Mouse (Mus musculus) granulocyte monocyte progenitor cell, adult 5-6 weeks (primary cell): ENCODE results near the gene Acer2. TPM values are rescaled to one million over a fixed set of nuclear protein-coding genes. Genes with fewer than 3 reads are reported as not detected.
"Not testable (repeated sequence)": the region's sequence is repeated elsewhere in the genome, so short reads cannot be mapped to it uniquely, and the experiment has no call there.

Source experiments
- ATAC-seq: replicated peaks from 2 replicates; pipeline ENCODE4 v1.8.0; 2016; ENCODE audit warnings: mild to moderate bottlenecking, moderate TSS enrichment, inconsistent platforms; ENCODE audit not compliant: poor library complexity, severe bottlenecking
- total RNA-seq, 2 experiments: library from RNA; stranded (forward) in 1 of 2; stranded (reverse) in 1 of 2; fragments of 200-712, 200-1000 nt in 1 of 2; fragments of >200 nt in 1 of 2; fragmentation: Nextera tagmentation in 1 of 2; gene quantifications; 2 replicates each; pipeline ENCODE4 v1.2.3; 2014 to 2017

The Acer2 gene
- 1.5 and 3.4 TPM in 2 replicates for total RNA-seq (2014; fragmentation: Nextera tagmentation)
- 1.2 and 1.7 TPM in 2 replicates for total RNA-seq (2017)

DNA sequence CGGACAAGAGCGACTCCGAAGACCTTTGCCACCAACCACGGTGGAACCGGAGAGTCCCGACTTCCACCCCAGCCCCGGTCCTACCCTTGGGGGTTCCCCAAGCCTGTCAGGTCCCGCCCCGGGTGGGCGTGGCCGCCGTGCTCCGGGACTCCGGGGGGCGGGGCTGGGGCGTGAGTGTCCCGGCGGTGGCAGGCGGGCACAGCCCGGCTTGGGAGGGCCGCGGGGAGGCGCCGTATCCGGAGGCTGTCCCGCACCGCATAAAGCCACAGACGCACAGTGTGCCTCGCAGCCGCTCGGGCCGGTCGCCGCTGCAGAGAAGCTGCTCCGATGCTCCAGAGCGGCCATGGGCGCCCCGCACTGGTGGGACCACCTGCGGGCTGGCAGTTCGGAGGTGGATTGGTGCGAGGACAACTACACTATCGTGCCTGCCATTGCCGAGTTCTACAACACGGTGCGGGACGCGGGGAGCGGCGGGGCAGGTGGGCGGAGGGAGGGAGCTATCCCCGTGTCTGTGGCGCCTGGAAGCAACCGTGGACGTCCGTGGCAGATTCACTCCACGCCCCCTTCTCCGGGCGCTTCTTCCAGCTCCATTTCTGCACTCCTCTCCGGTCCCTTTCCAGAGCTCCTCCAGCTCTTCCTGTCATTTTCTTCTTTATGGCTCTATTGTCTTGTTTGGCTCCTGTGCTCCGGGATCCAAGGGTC lies at the start of gene Acer2:
Gene Acer2 (plus strand): TSS at position 251 of the 702 bp plus-strand sequence.
- peak; percentile 96 for ATAC-seq

DNA sequence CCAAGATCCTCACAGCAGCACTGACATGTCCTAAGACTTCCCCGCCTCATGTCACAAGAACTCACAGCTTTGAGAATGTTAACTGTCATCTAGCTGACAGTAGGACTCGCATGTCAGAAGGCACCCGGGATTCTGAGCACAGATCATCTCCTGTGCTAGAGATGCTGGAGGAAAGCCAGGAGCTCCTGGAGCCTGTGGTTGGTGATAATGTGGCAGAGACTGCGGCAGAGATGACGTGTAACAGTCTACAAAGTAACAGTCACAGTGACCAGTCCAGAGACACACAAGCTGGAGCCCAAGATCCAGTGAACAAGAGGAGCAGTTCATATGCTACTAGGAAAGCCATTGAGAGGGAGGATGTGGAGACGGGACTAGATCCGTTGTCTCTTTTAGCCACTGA lies 49.1 kb upstream of the Acer2 start:
- ATAC-seq: no peak

DNA sequence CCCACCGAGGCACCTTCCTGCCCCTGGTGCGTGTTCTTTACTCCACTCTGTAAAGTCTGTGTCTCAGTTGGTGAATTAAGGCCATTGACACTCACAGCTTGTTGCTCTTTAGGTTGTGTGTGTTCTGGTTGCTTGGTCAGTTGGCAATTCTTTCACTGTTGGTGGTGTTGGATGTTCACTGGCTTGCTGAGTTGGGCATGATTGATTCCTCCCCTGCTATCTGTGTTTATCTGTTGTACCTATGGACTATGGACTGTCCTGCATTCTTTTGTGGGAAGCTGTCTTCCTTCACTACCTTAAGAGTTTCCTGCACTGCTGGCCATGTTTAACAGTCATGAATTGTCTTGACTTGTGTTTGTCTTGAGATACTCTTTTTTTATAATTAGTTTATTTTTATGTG lies 42.3 kb upstream of the Acer2 start:
- ATAC-seq: no peak

DNA sequence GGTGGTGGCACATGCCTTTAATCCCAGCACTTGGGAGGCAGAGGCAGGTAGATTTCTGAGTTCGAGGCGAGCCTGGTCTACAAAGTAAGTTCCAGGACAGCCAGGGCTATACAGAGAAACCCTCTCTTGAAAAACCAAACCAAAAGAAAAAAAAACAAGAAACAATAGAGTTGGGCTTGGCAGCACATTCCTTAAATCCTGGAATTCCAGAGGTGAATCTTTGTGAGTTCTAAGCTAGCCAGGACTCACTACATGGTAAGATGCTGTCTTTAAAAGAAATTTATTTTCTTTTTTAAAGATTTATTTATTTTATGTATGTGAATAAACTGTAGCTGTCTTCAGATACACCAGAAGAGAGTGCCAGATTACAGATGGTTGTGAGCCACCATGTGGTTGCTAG lies 33.1 kb upstream of the Acer2 start:
- not testable (repeated sequence) for ATAC-seq

DNA sequence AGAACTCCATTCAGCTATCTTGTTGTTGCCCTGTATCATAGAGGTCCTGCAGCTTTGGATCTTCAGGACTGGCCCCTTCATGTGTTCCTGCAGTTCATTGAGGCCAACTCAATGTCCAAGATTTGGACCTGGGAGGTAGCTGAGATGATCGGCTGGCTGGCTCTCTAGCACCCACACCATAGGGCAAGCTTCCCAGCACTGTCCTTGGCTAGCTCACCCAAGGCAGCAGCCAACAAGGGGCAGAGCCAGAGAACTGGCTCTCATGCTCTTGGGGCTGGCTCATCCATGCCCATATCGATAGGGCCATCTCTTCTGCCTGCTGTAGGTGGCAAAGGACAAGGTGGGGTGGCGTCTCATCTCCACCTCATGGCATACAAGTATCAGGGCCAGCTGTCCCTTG lies 28.8 kb upstream of the Acer2 start:
- ATAC-seq: no peak

DNA sequence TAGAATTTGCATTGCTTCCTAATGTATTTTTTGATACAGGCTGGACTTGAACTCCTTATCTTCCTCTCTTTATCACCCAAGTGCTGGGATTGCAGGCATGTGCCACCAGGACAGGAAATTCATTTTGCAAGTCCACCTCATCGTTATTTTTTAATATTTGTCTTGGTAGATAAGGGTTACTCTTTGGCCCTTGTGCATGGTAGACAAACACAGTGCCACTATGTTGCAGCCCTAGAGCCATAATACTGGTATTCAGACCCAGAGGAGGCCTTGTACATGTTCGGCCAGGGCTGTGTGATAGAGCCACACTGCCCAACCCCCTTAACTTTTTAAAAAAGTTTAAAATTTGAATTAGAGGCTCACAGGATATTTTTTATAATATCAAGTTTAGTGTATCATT lies 26.9 kb upstream of the Acer2 start:
- ATAC-seq: no peak

DNA sequence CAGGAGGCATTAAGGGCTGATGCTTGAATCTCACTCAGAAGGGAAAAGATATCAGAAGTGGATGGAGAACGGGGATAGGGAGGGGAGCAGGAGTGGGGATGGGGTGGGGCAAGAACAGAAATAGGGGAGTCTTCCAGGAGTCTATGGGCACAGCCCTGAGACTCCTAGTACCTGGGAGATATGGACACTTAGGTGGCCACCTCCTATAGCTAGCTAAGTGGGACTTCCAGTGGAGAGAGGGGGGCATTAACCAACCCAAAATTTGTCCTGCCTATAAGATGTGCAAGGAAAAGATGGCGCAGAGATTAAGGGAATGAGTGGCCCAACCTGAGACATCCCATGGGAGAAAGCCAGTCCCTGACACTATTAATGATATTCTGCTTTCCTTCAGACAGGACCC lies 22.9 kb upstream of the Acer2 start:
- no peak for ATAC-seq

DNA sequence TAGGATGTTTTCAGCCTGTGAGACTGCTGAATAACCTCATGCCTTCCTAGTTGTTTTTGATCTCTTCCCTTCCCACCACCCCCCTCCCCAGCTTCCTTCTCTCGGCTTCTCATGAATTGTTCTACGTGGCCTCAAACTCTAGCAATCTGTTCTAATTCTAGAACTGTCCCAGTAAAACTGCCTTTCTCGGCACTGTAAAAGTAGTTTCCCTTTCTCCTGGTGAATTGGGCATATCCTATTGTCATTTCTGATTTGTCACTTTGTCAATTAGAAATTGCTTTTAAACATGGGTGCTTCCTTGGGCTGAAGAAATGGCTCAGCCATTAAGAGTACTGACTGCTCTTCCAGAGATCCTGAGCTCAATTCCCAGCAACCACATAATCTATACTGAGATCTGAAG lies 22.2 kb upstream of the Acer2 start:
- no peak for ATAC-seq

DNA sequence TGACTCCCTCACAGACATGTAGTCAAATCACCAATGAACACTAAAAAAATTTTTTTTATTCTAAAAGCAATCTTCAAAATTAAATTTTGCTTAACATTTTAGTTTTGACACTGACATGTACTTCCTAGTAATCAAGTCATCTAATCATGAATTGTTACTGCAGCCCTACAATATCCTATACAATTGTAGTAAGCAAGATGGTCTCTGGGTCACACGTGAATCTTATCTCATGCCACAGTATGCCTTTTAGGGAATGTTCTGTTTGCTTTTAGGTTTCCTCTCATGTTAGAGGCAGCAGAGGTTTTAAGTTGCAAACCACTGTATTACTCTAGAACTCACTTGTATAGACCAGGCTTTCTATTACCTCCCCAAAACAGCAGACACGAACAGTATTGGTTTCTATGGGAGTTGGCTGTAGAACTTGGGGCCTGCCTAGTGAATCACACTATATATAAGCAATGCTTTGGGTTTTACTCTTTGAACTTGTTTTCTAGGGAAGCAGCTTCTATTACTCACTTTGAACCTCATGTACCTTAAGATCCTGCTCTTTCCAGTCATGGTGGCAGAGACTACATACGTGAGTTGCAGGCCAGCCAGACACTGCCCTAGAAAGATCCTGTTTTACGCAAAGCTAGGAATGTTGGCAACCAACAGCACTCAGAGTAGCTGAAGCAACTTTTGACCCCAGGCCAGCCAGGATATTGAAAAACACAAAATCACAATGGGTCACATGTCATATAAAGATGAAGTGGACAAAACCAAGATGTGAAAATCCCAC lies 21.2 kb upstream of the Acer2 start:
- ATAC-seq: no peak

DNA sequence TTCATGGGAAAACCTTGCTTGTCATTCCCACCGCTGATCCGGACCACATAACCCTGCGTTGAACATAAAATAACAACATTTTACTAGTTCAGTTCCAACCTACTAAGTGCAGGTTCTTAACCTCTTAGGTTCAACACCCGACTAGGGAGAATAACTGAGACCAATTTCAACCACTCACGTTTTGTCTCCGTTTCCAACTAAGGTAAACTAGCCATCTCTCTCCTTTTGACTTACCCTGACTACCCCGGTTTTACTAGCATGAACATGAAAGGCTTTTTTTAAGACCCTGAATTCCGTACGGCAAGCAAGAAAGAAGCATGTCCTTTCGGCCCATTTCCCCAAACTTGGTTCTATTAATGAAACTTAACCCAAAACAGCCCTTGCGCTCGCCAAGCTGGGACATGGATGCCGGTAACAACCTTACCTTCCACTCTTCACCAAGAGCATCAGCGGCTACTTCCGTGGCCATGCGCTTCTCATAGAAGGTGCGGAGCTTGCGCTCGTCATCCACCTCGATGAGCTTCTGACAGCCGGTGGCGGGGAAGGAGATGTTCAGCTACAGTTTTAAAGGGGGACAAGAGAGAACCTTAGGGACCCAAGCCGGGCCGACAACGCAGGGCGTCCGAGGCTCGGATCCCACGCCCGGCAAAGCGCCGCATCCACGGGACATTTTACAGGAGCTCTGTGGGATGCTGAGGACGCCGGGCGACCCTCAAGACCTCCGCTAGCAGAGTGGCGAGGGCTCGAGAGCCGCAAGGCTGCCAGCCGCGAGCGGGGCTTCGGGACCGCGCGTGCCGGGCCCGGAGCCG lies 17.7 kb upstream of the Acer2 start:
- no peak for ATAC-seq

DNA sequence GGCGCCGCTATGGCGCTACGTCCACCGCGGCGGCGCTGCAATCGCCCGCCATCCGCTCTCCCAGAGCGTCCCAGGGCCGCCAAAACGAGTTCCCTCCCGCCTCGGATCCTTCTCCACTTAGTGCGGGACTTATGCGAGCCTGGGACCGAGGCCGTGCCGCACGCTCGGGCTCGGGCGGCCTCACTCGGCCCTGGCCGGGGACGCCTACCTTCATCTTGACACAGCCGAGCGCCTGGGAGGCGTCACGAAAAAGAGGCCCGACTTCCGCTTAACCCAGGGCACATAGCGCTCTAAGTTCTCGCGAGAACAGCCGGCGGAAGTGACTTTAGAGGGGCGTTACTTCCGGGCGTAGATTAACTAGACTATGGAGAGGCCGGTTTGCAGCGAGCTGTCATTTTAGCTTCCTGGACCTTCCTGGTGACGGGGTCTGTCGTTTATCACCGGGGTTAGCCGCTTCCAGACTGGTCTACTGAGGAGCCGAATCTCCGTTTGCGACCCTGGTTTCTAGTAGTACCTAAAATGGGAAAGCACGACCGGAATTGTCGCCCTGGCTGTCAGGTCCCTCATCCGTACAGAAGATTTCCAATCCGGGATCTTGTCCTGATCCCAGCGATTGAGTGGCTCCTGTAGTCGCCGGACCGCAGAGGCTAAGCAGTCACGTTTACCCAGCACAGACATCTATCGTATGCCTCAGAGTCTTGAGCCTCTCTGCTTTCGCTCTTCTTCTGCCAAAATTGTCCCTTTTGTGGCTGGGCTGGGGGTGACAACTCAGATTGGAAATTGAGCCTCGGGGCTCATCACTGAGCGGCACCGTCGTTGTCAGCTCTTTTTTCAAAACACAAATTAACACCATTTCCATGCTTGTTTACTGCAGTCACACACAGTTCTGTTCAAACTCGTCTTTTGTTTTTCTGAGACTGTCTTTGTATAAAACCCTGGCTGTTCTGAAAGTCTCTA lies 16.8 kb upstream of the Acer2 start, which contains the start of gene Rps6:
Gene Rps6 (minus strand): TSS at position 300 of the 957 bp plus-strand sequence.
- peak; percentile 95 for ATAC-seq

DNA sequence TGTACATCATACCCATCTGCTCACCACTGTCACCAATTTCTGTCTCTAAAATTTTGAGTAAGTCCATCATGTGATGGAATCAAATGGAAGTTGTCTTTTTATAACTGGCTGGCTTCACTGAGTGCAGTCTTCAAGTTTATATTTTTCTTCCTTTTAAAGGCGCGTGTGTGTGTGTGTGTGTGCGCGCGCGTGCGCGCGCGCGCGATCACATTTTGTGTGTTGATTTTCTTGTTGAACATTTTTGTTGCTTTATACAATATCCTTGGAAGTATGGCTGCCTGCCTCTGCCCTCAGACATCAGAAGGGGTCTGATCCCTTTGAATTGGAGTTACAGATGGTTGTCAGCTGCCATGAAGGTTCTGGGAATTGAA lies 16.1 kb upstream of the Acer2 start:
- ATAC-seq: no peak

DNA sequence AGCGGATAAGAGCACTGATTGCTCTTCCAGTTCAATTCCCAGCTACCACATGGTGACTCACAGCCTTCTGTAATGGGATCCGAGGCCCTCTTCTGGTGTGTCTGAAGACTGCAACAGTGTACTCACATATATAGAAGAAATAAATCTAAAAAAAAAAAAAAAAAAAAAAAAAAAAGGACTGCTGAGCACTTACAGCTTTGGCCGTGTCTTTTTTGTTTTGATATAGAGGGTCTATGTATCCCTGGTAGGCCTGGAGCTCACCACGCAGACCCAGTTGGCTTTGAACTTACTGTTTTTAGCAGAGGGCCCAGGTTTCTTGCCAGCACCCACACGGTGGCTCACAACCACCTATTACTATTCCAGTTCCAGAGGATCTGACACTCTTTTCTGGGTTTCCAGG lies 10.1 kb upstream of the Acer2 start:
- no peak for ATAC-seq

DNA sequence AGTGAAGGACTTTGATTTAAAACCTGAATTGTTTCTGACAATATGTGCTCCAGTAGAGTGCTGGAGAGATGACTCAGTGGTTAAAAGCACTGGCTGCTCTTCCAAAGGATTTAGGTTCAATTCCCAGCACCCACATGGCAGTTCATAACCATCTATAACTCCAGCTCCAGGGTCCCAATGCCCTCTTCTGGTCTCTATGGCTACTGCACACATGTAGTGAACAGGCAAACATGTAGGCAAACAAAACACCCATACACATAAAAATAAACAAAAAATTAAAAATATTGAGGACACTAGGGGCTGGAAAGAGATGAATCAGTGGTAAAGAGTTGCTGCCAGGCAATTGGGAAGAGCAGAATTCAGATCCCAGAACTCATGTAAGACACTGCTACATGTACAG lies 2.2 kb upstream of the Acer2 start:
- ATAC-seq: no peak

DNA sequence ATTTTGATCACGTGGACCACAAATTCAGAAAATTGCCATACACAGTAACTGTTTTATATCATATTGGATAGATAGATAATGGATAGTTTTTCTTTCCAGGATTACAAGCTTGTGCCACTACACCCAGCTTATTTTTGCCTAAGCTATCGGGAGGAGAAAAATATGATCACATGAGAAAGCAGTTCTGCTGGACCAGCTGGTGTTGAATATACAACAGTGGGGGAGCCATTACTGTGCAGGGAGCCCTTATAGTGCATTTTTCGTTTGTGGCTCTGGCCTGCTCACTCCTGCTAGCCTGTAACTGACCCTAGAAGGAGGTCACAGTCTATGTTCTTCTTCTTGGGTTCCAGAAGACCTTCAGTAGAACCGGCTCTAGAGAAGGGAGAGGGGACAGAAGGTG lies 1.1 kb upstream of the Acer2 start:
- ATAC-seq: no peak

DNA sequence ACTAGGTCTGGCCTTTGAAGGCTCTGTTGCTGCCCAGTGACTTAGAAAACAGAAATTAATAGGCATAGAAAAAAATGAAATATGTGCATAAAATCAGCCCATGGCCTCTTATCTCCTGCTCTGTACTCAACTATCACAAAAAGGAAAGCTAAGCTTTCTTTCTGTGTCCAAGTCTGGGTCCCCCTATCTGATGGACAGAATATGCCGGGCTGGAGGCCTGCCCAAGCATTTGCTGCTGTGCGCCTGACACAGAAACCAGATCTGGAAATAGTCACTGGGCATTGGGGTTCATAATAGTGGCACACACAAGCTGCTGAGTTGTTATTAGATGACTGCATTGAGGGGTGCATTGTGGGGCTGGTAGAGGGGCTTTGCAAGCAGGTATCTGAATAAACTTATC lies 5.3 kb downstream of the Acer2 start:
- no peak for ATAC-seq

DNA sequence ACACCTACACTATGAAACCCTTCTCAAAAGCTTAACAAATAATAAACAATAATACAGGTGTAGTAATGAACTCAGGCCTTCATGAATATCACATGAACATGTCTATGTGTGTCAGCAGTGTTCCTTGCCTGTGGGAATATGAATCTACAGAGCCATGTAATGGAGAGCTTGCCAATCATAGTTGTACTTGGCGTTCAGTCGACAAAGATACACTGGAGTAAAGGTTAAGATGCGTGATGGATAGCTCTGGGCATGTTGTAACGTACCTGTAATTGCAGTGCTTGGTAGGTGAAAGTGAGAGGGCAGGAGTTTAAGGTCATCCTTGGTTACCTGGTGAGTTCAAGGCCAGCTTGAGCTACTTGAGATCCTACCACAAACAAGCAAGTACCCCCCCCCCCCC lies 7.0 kb downstream of the Acer2 start:
- ATAC-seq: no peak

DNA sequence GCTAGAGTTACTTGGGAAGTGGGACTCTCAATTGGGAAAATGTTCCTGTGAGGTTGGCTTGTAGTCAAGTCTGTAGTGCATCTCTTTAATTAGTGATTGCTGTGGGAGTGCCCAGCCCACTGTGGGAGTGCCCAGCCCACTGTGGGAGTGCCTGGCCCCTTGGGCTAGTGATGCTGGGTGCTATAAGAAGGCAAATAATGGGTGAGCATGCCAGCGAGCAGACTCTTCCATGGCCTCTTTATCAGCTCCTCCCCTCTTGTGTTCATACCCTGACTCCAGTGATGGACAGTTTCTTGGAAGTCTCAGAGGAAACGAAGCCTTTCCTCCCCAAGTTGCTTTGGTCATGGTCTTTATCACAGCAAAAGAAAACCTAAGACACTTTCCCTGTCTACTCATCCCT lies 8.2 kb downstream of the Acer2 start:
- no peak for ATAC-seq

DNA sequence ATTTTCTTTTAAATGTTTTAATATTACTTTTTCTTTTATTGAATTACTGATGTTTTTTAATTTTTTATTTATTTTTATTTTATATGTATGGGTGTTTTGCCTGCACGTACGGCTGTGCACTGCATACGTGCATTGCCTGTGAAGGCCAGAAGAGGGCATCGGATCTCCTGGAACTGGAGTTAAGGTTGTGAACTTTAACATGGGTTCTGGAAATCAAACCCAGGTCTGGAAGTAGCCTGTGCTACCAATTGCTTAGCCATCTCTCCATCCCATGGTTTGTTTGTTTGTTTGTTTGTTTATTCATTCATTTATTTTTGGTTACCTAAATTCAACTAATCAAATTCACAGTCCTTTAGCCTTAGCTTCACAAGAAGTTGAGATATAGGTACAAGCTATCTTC lies 10.7 kb downstream of the Acer2 start:
- ATAC-seq: peak; percentile 61

DNA sequence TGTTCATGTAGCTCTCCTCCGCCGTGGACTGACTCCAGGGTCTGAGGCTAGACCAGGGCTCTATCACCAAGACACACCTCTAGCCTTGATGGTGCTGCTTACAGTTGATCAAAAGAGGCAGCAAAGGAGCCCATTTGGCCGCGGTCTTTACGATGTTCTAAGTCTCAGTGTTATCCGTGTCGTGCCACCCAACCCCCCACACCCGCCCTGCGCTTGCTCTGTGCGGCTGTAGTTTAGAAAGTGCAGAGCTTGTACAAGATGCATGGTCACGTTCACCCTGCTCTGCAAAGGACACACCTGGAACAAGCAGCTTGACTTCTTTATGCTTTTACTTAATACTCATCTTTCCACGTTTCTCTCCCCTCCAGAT lies 11.6 kb downstream of the Acer2 start:
- ATAC-seq: peak; percentile 42
